Mouse (Mus musculus) midbrain, embryonic 16.5 days (tissue): ENCODE data around the gene Rad17. TPM values are rescaled to one million over a fixed set of nuclear protein-coding genes. Genes with fewer than 3 reads are reported as not detected.

Experiments used
- ATAC-seq: fragments of 200-750 bp; cut with Nextera tagmentation; 2 replicates; pipeline ENCODE4 v1.8.0; 2017; ENCODE audit warnings: moderate TSS enrichment
- H3K27ac ChIP-seq: fragments of 300-500 bp; sonication (generic); 2 replicates; pipeline ENCODE4 v1.5.1; 2014; ENCODE audit warnings: mild to moderate bottlenecking, low read length, mixed read lengths
- H3K27me3 ChIP-seq: fragments of 300-500 bp; sonication (generic); 2 replicates; pipeline ENCODE4 v1.6.1; 2014; ENCODE audit warnings: low read depth, low read length, mixed read lengths; ENCODE audit not compliant: control insufficient read depth, insufficient read depth
- H3K36me3 ChIP-seq: fragments of 300-500 bp; sonication (generic); 2 replicates; pipeline ENCODE4 v1.6.1; 2014; ENCODE audit warnings: mild to moderate bottlenecking, low read length, moderate library complexity, mixed read lengths; ENCODE audit not compliant: control insufficient read depth, insufficient read depth
- H3K4me1 ChIP-seq: fragments of 300-500 bp; sonication (generic); 2 replicates; pipeline ENCODE4 v1.6.1; 2014; ENCODE audit warnings: mild to moderate bottlenecking, low read length, mixed read lengths; ENCODE audit not compliant: control insufficient read depth, insufficient read depth
- H3K4me2 ChIP-seq: fragments of 300-500 bp; sonication (generic); 2 replicates; pipeline ENCODE4 v1.6.1; 2014; ENCODE audit warnings: mild to moderate bottlenecking, low read length, mixed read lengths
- H3K4me3 ChIP-seq: fragments of 300-500 bp; sonication (generic); 2 replicates; pipeline ENCODE4 v1.5.1; 2014; ENCODE audit warnings: low read depth, mild to moderate bottlenecking, low read length, moderate library complexity, mixed read lengths
- H3K9ac ChIP-seq: fragments of 300-500 bp; sonication (generic); 2 replicates; pipeline ENCODE4 v1.6.1; 2014; ENCODE audit warnings: low read depth, low read length, mixed read lengths
- H3K9me3 ChIP-seq: fragments of 300-500 bp; sonication (generic); replicated peaks from 2 replicates; pipeline ENCODE4 v1.6.1; 2014; ENCODE audit warnings: mild to moderate bottlenecking, low read length, mixed read lengths; ENCODE audit not compliant: control insufficient read depth, poor library complexity, severe bottlenecking
- WGBS: fragments of 180-500 bp; shearing (Covaris S2); extraction: QIAGEN DNeasy Blood & Tissue Kit; methylation state at CpG from one replicate; pipeline ENCODE4 v1.1.7; 2014; 5-methylcytosine and 5-hydroxymethylcytosine counted together
- polyA plus RNA-seq: library from polyadenylated mRNA; unstranded; fragments of >200 nt; fragmentation: Nextera tagmentation; extraction: Ambion mirVana; gene quantifications from 2 replicates; pipeline ENCODE4 v1.2.1, GENCODE M21; 2015

Gene Rad17
- polyA plus RNA-seq, 1 experiment from 2014 or later: 18.0 TPM

GRCm38 (mm10) chr13:100622241-100622640 is 28.6 kb downstream of the Rad17 start:
- H3K36me3 ChIP-seq: peaks cover 42% of the 10 kb centered on the region
- WGBS: 86% methylated on average over 4 of the region's 4 CpGs
- no peak overlapping the region for H3K9ac ChIP-seq
- no peaks in the 10 kb centered on the region for H3K4me1 ChIP-seq
- no peak overlapping the region for H3K4me2 ChIP-seq
- H3K4me3 ChIP-seq: no peak overlapping the region
- no peak overlapping the region for H3K27ac ChIP-seq
- no peaks in the 10 kb centered on the region for H3K9me3 ChIP-seq
- ATAC-seq: no peak
- peaks cover 8% of the 10 kb centered on the region for H3K27me3 ChIP-seq

GRCm38 (mm10) chr13:100617583-100617982 is 33.3 kb downstream of the Rad17 start:
- H3K36me3 ChIP-seq: peaks cover 24% of the 10 kb centered on the region
- no peak overlapping the region for H3K4me2 ChIP-seq
- no peak overlapping the region for H3K4me3 ChIP-seq
- no peak for ATAC-seq
- no peaks in the 10 kb centered on the region for H3K9me3 ChIP-seq
- peaks cover 8% of the 10 kb centered on the region for H3K27me3 ChIP-seq
- WGBS: 79% methylated on average over 13 of the region's 13 CpGs
- H3K9ac ChIP-seq: no peak overlapping the region
- H3K27ac ChIP-seq: no peak overlapping the region
- H3K4me1 ChIP-seq: no peaks in the 10 kb centered on the region

- H3K9me3 ChIP-seq: no peaks in the 10 kb centered on the region
- 2% methylated on average over 76 of the region's 77 CpGs for WGBS
Measured at GRCm38 (mm10) chr13:100616181-100617087, 34.4 kb downstream of the Rad17 start, which contains the start of gene Marveld2. Marveld2 (minus strand) TSS chr13:100616971.

GRCm38 (mm10) chr13:100612903-100613302 is 37.9 kb downstream of the Rad17 start:
- Histone ChIP-seq H3K9ac (no peak overlapping the region), H3K27me3 (peaks cover 6% of the 10 kb centered on the region), H3K36me3 (peaks cover 10% of the 10 kb centered on the region), H3K4me3 (no peak overlapping the region), H3K4me1 (no peaks in the 10 kb centered on the region), H3K4me2 (no peak overlapping the region), H3K9me3 (no peaks in the 10 kb centered on the region), H3K27ac (no peak overlapping the region)
- ATAC-seq: no peak
- WGBS: 54% methylated on average over 2 of the region's 2 CpGs

More at GRCm38 (mm10) chr13:100616181-100617087, 34.4 kb downstream of the Rad17 start, which contains the start of gene Marveld2:
- Histone ChIP-seq H3K4me2 (peak within 1 kb of the TSS; percentile 66), H3K9ac (peak within 1 kb of the TSS; percentile 72), H3K4me3 (peak within 1 kb of the TSS; percentile 49), H3K27me3 (peaks cover 8% of the 10 kb centered on the region), H3K36me3 (peaks cover 18% of the 10 kb centered on the region), H3K27ac (no peak within 1 kb of the TSS), H3K4me1 (no peaks in the 10 kb centered on the region)
- peak; percentile 72 for ATAC-seq

- WGBS: 96% methylated on average over 10 of the region's 10 CpGs
- no peak overlapping the region for H3K4me3 ChIP-seq
Measured at GRCm38 (mm10) chr13:100612251-100612650, 38.6 kb downstream of the Rad17 start.

GRCm38 (mm10) chr13:100611266-100611665 is 39.6 kb downstream of the Rad17 start:
- Histone ChIP-seq H3K27me3 (no peaks in the 10 kb centered on the region), H3K4me3 (no peak overlapping the region), H3K36me3 (no peaks in the 10 kb centered on the region), H3K9me3 (no peaks in the 10 kb centered on the region), H3K4me1 (no peaks in the 10 kb centered on the region), H3K9ac (no peak overlapping the region), H3K4me2 (no peak overlapping the region), H3K27ac (no peak overlapping the region)
- WGBS: 95% methylated on average over 13 of the region's 13 CpGs
- no peak for ATAC-seq

More at GRCm38 (mm10) chr13:100612251-100612650, 38.6 kb downstream of the Rad17 start:
- Histone ChIP-seq H3K27me3 (no peaks in the 10 kb centered on the region; the same call in 1 of the 2 replicates), H3K4me1 (no peaks in the 10 kb centered on the region), H3K9ac (no peak overlapping the region), H3K9me3 (no peaks in the 10 kb centered on the region), H3K4me2 (no peak overlapping the region), H3K36me3 (peaks cover 3% of the 10 kb centered on the region; the same call in 1 of the 2 replicates), H3K27ac (no peak overlapping the region)
- no peak for ATAC-seq

- H3K36me3 ChIP-seq: no peaks in the 10 kb centered on the region
- H3K9ac ChIP-seq: no peak overlapping the region
- no peak for ATAC-seq
Measured at GRCm38 (mm10) chr13:100607756-100608155, 43.1 kb downstream of the Rad17 start.

GRCm38 (mm10) chr13:100605845-100606244 is 45.0 kb downstream of the Rad17 start:
- WGBS: 72% methylated on average over 1 of the region's 1 CpGs

More at GRCm38 (mm10) chr13:100607756-100608155, 43.1 kb downstream of the Rad17 start:
- H3K27me3 ChIP-seq: no peaks in the 10 kb centered on the region
- H3K27ac ChIP-seq: no peak overlapping the region
- no peak overlapping the region for H3K4me2 ChIP-seq
- H3K4me3 ChIP-seq: no peak overlapping the region
- H3K4me1 ChIP-seq: no peaks in the 10 kb centered on the region
- 92% methylated on average over 8 of the region's 8 CpGs for WGBS
- H3K9me3 ChIP-seq: no peaks in the 10 kb centered on the region

GRCm38 (mm10) chr13:100603738-100604095 is 47.1 kb downstream of the Rad17 start:
- H3K27me3 ChIP-seq: no peaks in the 10 kb centered on the region
- H3K36me3 ChIP-seq: no peaks in the 10 kb centered on the region
- no peak overlapping the region for H3K4me3 ChIP-seq
- H3K9me3 ChIP-seq: no peaks in the 10 kb centered on the region
- H3K9ac ChIP-seq: no peak overlapping the region
- no peak for ATAC-seq
- H3K4me1 ChIP-seq: no peaks in the 10 kb centered on the region
- 88% methylated on average over 11 of the region's 11 CpGs for WGBS
- H3K27ac ChIP-seq: no peak overlapping the region
- no peak overlapping the region for H3K4me2 ChIP-seq

More at GRCm38 (mm10) chr13:100605845-100606244, 45.0 kb downstream of the Rad17 start:
- Histone ChIP-seq H3K4me2 (no peak overlapping the region), H3K9ac (no peak overlapping the region), H3K27me3 (no peaks in the 10 kb centered on the region), H3K9me3 (no peaks in the 10 kb centered on the region), H3K4me3 (no peak overlapping the region), H3K36me3 (no peaks in the 10 kb centered on the region), H3K4me1 (no peaks in the 10 kb centered on the region), H3K27ac (no peak overlapping the region)
- ATAC-seq: no peak
